Mouse (Mus musculus): ENCODE results near the gene Prcc.

- TF ChIP-seq POLR2A (IDR thresholded peaks at IDR 0.05; ENCODE audit: low read depth, low read length): no peak
- TF ChIP-seq CTCF (IDR thresholded peaks at IDR 0.05; ENCODE audit: borderline replicate concordance, insufficient read depth, low read length): peak; percentile 78; the same call in 1 of the 2 replicates
Measured at GRCm38 (mm10) chr3:87816646-87817093, 68.7 kb downstream of the Prcc start.

Data from embryonic fibroblast, embryonic 13.5 days (primary cell).